Mouse (Mus musculus): ENCODE measurements around the gene Fam171a2.
"Not testable (repeated sequence)": the region's sequence is repeated elsewhere in the genome, so short reads cannot be mapped to it uniquely, and the experiment has no call there.

Gene Fam171a2

GRCm38 (mm10) chr11:102405544-102406285 is 41.8 kb downstream of the Fam171a2 start:
- in situ Hi-C loops (cut with MboI; ENCODE audit: low pct_unique_long_range_greater_than_20kb in 1 of 2, low sequenced_read_pairs in 2 of 2, unreplicated experiment in 1 of 2) = loop anchor here in 1 of 2 experiments (5.0 kb wide), 1 partner anchor 83 kb away; no protein-coding TSS in a partner anchor

- in situ Hi-C loops (cut with MboI; ENCODE audit: low pct_unique_long_range_greater_than_20kb in 1 of 2, low sequenced_read_pairs in 2 of 2, unreplicated experiment in 1 of 2) = loop anchor here in 1 of 2 experiments (5.0 kb wide), 1 partner anchor 82 kb away; no protein-coding TSS in a partner anchor
Measured at GRCm38 (mm10) chr11:102404161-102405010, 43.1 kb downstream of the Fam171a2 start.

- in situ Hi-C loops (cut with MboI; ENCODE audit: low pct_unique_long_range_greater_than_20kb in 1 of 2, low sequenced_read_pairs in 2 of 2, unreplicated experiment in 1 of 2) = no loop called here
Measured at GRCm38 (mm10) chr11:102403657-102404056, 43.8 kb downstream of the Fam171a2 start.

- in situ Hi-C loops (cut with MboI; ENCODE audit: low pct_unique_long_range_greater_than_20kb in 1 of 2, low sequenced_read_pairs in 2 of 2, unreplicated experiment in 1 of 2) = no loop called here
Measured at GRCm38 (mm10) chr11:102401898-102402500, 45.5 kb downstream of the Fam171a2 start.

GRCm38 (mm10) chr11:102400513-102401084 is 46.9 kb downstream of the Fam171a2 start:
- in situ Hi-C loops (cut with MboI; ENCODE audit: low pct_unique_long_range_greater_than_20kb in 1 of 2, low sequenced_read_pairs in 2 of 2, unreplicated experiment in 1 of 2) = no loop called here

- in situ Hi-C loops (cut with MboI; ENCODE audit: low pct_unique_long_range_greater_than_20kb in 1 of 2, low sequenced_read_pairs in 2 of 2, unreplicated experiment in 1 of 2) = no loop called here
Measured at GRCm38 (mm10) chr11:102399610-102400072, 47.8 kb downstream of the Fam171a2 start.

- in situ Hi-C loops (cut with MboI; ENCODE audit: low pct_unique_long_range_greater_than_20kb in 1 of 2, low sequenced_read_pairs in 2 of 2, unreplicated experiment in 1 of 2) = no loop called here
Measured at GRCm38 (mm10) chr11:102399107-102399506, 48.4 kb downstream of the Fam171a2 start.

GRCm38 (mm10) chr11:102398007-102398825 is 49.3 kb downstream of the Fam171a2 start:
- in situ Hi-C loops (cut with MboI; ENCODE audit: low pct_unique_long_range_greater_than_20kb in 1 of 2, low sequenced_read_pairs in 2 of 2, unreplicated experiment in 1 of 2) = no loop called here

GRCm38 (mm10) chr11:102396671-102397141 is 50.8 kb downstream of the Fam171a2 start:
- in situ Hi-C loops (cut with MboI; ENCODE audit: low pct_unique_long_range_greater_than_20kb in 1 of 2, low sequenced_read_pairs in 2 of 2, unreplicated experiment in 1 of 2) = no loop called here

GRCm38 (mm10) chr11:102396263-102396662 is 51.2 kb downstream of the Fam171a2 start:
- in situ Hi-C loops (cut with MboI; ENCODE audit: low pct_unique_long_range_greater_than_20kb in 1 of 2, low sequenced_read_pairs in 2 of 2, unreplicated experiment in 1 of 2) = no loop called here

GRCm38 (mm10) chr11:102395250-102395649 is 52.2 kb downstream of the Fam171a2 start:
- in situ Hi-C loops (cut with MboI; ENCODE audit: low pct_unique_long_range_greater_than_20kb in 1 of 2, low sequenced_read_pairs in 2 of 2, unreplicated experiment in 1 of 2) = no loop called here

GRCm38 (mm10) chr11:102394421-102395124 is 52.9 kb downstream of the Fam171a2 start:
- in situ Hi-C loops (cut with MboI; ENCODE audit: low pct_unique_long_range_greater_than_20kb in 1 of 2, low sequenced_read_pairs in 2 of 2, unreplicated experiment in 1 of 2) = no loop called here

- in situ Hi-C loops (cut with MboI; ENCODE audit: low pct_unique_long_range_greater_than_20kb in 1 of 2, low sequenced_read_pairs in 2 of 2, unreplicated experiment in 1 of 2) = no loop called here
Measured at GRCm38 (mm10) chr11:102393719-102394420, 53.6 kb downstream of the Fam171a2 start.

- in situ Hi-C loops (cut with MboI; ENCODE audit: low pct_unique_long_range_greater_than_20kb in 1 of 2, low sequenced_read_pairs in 2 of 2, unreplicated experiment in 1 of 2) = no loop called here
Measured at GRCm38 (mm10) chr11:102393238-102393634, 54.2 kb downstream of the Fam171a2 start, which contains the start of gene Rundc3a. Rundc3a (plus strand) TSS chr11:102393403.

- in situ Hi-C loops (cut with MboI; ENCODE audit: low pct_unique_long_range_greater_than_20kb in 1 of 2, low sequenced_read_pairs in 2 of 2, unreplicated experiment in 1 of 2) = no loop called here
Measured at GRCm38 (mm10) chr11:102392441-102393237, 54.8 kb downstream of the Fam171a2 start.

GRCm38 (mm10) chr11:102389436-102389835 is 58.0 kb downstream of the Fam171a2 start:
- in situ Hi-C loops (cut with MboI; ENCODE audit: low pct_unique_long_range_greater_than_20kb in 1 of 2, low sequenced_read_pairs in 2 of 2, unreplicated experiment in 1 of 2) = not testable (repeated sequence)

Measured in mouse embryonic stem cell (cell line).